Mouse (Mus musculus) intestine, postnatal 0 days (tissue): ENCODE measurements around the gene Mob3b. TPM values are rescaled to one million over a fixed set of nuclear protein-coding genes. Genes with fewer than 3 reads are reported as not detected.

Experiments
- ATAC-seq: fragments of 200-750 bp; cut with Nextera tagmentation; 2 replicates; pipeline ENCODE4 v1.8.0; 2017; ENCODE audit warnings: mild to moderate bottlenecking, moderate TSS enrichment, moderate library complexity
- H3K27ac ChIP-seq: fragments of 300-500 bp; sonication (generic); 2 replicates; pipeline ENCODE4 v1.5.1; 2014; ENCODE audit warnings: mild to moderate bottlenecking, low read depth, low read length, moderate library complexity
- H3K27me3 ChIP-seq: fragments of 300-500 bp; sonication (generic); replicated peaks from 2 replicates; pipeline ENCODE4 v1.6.1; 2014; ENCODE audit warnings: low read length, mixed read lengths; ENCODE audit not compliant: control insufficient read depth, insufficient read depth
- H3K36me3 ChIP-seq: fragments of 300-500 bp; sonication (generic); 2 replicates; pipeline ENCODE4 v1.6.1; 2014; ENCODE audit warnings: mild to moderate bottlenecking, moderate library complexity; ENCODE audit not compliant: control insufficient read depth, insufficient read depth
- H3K4me1 ChIP-seq: fragments of 300-500 bp; sonication (generic); replicated peaks from 2 replicates; pipeline ENCODE4 v1.6.1; 2014; ENCODE audit warnings: antibody characterized with exemption, low read length, mixed read lengths; ENCODE audit not compliant: control insufficient read depth, insufficient read depth
- H3K4me2 ChIP-seq: fragments of 300-500 bp; sonication (generic); replicated peaks from 2 replicates; pipeline ENCODE4 v1.6.1; 2014; ENCODE audit warnings: low read depth, mild to moderate bottlenecking, moderate library complexity
- H3K4me3 ChIP-seq: fragments of 300-500 bp; sonication (generic); 2 replicates; pipeline ENCODE4 v1.5.1; 2014; ENCODE audit warnings: low read depth, low read length
- H3K9ac ChIP-seq: fragments of 300-500 bp; sonication (generic); 2 replicates; pipeline ENCODE4 v1.6.1; 2014; ENCODE audit warnings: mild to moderate bottlenecking, low read depth, low read length
- H3K9me3 ChIP-seq: fragments of 300-500 bp; sonication (generic); 2 replicates; pipeline ENCODE4 v1.6.1; 2016; ENCODE audit warnings: mixed run types; ENCODE audit not compliant: control insufficient read depth
- CTCF ChIP-seq: sonication (generic); IDR thresholded peaks from 2 replicates; pipeline ENCODE4 v1.5.1; 2016; ENCODE audit warnings: low read depth, mild to moderate bottlenecking, control low read depth, antibody characterized with exemption, moderate library complexity
- WGBS: fragments of 180-500 bp; shearing (Covaris S2); extraction: QIAGEN DNeasy Blood & Tissue Kit; methylation state at CpG from one replicate; pipeline ENCODE4 v1.1.7; 2014; 5-methylcytosine and 5-hydroxymethylcytosine counted together
- polyA plus RNA-seq: library from polyadenylated mRNA; unstranded; fragments of >200 nt; fragmentation: Nextera tagmentation; extraction: Ambion mirVana; gene quantifications from 2 replicates; pipeline ENCODE4 v1.2.1, GENCODE M21; 2015

Gene Mob3b
- polyA plus RNA-seq, 1 experiment from 2014 or later: 21.0 TPM

GRCm38 (mm10) chr4:35054362-35054761, 102.9 kb downstream of the Mob3b start:
- 39% methylated on average over 2 of the region's 2 CpGs for WGBS
- H3K27ac ChIP-seq: peak overlapping the region; percentile 54
- ATAC-seq: no peak
- H3K9ac ChIP-seq: no peak overlapping the region
- no peaks in the 10 kb centered on the region for H3K9me3 ChIP-seq
- no peak overlapping the region for H3K4me3 ChIP-seq
- H3K36me3 ChIP-seq: no peaks in the 10 kb centered on the region
- 0 out of 2 replicates have a peak, but pooled peaks cover 3% of the 10 kb centered on the region for H3K4me1 ChIP-seq
- no peaks in the 10 kb centered on the region for H3K27me3 ChIP-seq
- TF ChIP-seq CTCF: no peak
- no peak overlapping the region for H3K4me2 ChIP-seq

- Histone ChIP-seq H3K4me1 (0 out of 2 replicates have a peak, but pooled peaks cover 3% of the 10 kb centered on the region), H3K9ac (no peak overlapping the region), H3K36me3 (no peaks in the 10 kb centered on the region), H3K4me2 (peak overlapping the region; percentile 33), H3K27me3 (no peaks in the 10 kb centered on the region), H3K27ac (peak overlapping the region; percentile 73), H3K9me3 (no peaks in the 10 kb centered on the region), H3K4me3 (no peak overlapping the region)
- 30% methylated on average over 6 of the region's 6 CpGs for WGBS
- peak; percentile 91 for ATAC-seq
- no peak for TF ChIP-seq CTCF
Measured at GRCm38 (mm10) chr4:35052174-35052942, 104.9 kb downstream of the Mob3b start.

DNA sequence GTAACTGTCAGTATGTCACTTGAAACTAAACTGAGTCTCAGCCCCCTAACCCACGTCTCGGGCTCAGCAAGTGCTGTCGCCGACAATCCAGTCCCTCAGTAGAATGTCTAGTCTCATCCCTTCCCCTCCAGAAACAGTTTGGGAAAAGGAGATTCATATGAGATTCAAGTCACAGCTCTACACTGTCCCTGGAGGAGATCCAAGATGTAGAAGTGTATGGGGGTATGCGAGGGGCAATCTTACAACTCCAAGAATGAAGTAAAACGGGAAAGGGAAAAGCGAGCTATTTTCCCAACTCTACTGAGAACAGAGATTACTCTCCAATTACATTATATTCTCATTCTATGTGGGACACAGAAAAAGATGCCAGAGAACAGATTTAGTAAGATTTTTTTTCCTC, 106.1 kb downstream of the Mob3b start:
- no peak for ATAC-seq
- no peak overlapping the region for H3K27ac ChIP-seq
- no peak for TF ChIP-seq CTCF
- H3K9ac ChIP-seq: no peak overlapping the region
- 0 out of 2 replicates have a peak, but pooled peaks cover 3% of the 10 kb centered on the region for H3K4me1 ChIP-seq
- WGBS: 67% methylated on average over 7 of the region's 7 CpGs
- no peak overlapping the region for H3K4me2 ChIP-seq
- H3K9me3 ChIP-seq: no peaks in the 10 kb centered on the region
- H3K36me3 ChIP-seq: no peaks in the 10 kb centered on the region
- no peaks in the 10 kb centered on the region for H3K27me3 ChIP-seq
- H3K4me3 ChIP-seq: no peak overlapping the region

- no peaks in the 10 kb centered on the region for H3K36me3 ChIP-seq
- no peak overlapping the region for H3K9ac ChIP-seq
- WGBS: 59% methylated on average over 5 of the region's 5 CpGs
- no peak for TF ChIP-seq CTCF
- H3K4me1 ChIP-seq: 0 out of 2 replicates have a peak, but pooled peaks cover 3% of the 10 kb centered on the region
- ATAC-seq: no peak
- no peaks in the 10 kb centered on the region for H3K9me3 ChIP-seq
- no peak overlapping the region for H3K4me3 ChIP-seq
- no peaks in the 10 kb centered on the region for H3K27me3 ChIP-seq
- no peak overlapping the region for H3K27ac ChIP-seq
- H3K4me2 ChIP-seq: no peak overlapping the region
Measured at GRCm38 (mm10) chr4:35049742-35050058, 107.6 kb downstream of the Mob3b start.

DNA sequence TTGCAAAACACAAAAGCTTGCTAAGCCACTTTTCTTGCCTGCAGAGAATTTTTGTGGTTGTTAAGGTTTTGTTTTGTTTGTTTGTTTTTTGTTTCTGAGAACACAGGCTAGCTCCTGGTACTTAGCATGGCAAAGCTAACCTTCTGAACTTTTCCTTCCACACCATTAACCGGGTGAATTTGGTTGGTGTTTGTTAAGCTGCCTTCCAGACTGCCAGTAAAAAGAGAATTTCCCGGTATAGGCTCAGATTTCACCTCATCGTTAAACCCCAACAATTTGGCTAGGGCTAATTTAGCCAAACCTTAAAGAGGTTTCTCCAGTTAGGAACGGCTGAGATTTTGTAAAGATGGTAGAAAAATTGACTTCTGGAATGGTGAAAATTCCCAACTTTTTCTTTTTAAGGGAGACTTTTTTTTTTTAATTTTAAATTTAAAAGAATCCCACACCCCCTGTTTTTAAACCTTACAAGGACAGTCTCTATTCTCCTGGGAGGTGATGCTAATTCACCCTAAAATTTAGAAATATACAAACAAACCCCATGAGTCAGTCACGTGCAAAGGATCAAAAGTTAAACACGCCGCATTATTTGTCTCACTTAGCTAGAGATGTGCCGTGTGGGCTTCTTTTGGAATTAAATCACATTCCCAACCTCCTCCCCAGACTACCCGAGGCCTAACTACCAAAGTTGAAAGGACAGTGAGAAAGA, 108.1 kb downstream of the Mob3b start:
- no peak for TF ChIP-seq CTCF
- H3K27ac ChIP-seq: no peak overlapping the region
- no peaks in the 10 kb centered on the region for H3K36me3 ChIP-seq
- H3K9me3 ChIP-seq: no peaks in the 10 kb centered on the region
- 0 out of 2 replicates have a peak, but pooled peaks cover 3% of the 10 kb centered on the region for H3K4me1 ChIP-seq
- no peak overlapping the region for H3K4me2 ChIP-seq
- no peak for ATAC-seq
- 68% methylated on average over 9 of the region's 9 CpGs for WGBS
- H3K27me3 ChIP-seq: no peaks in the 10 kb centered on the region
- no peak overlapping the region for H3K9ac ChIP-seq
- H3K4me3 ChIP-seq: no peak overlapping the region

DNA sequence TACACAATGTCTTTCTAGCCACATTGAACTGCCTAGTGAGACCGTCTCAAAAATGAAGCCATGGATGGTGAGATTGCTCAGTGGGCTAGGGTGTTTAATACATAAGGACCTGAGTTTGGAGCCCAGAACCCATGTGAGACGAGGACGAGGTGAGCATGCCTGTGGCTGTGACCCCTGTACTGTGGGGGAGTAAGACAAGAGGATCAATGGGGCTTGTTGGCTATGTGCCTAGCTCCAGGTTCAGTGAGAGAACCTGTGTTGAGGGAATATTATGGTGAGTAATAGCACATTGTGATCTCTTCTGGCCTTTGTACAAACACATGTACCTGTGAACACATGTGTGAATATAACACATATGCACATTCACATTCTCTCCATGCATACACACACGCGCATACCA, 116.4 kb downstream of the Mob3b start:
- 96% methylated on average over 5 of the region's 5 CpGs for WGBS
- Histone ChIP-seq H3K4me3 (no peak overlapping the region), H3K36me3 (peaks cover 6% of the 10 kb centered on the region; the same call in 1 of the 2 replicates), H3K9me3 (no peaks in the 10 kb centered on the region), H3K4me1 (no peaks in the 10 kb centered on the region), H3K4me2 (no peak overlapping the region), H3K9ac (no peak overlapping the region), H3K27me3 (no peaks in the 10 kb centered on the region), H3K27ac (no peak overlapping the region)
- ATAC-seq: no peak
- TF ChIP-seq CTCF: no peak
